Mouse (Mus musculus) erythroblast, embryonic 14.5 days (primary cell): ENCODE measurements around the gene Tbl1xr1. TPM values are rescaled to one million over a fixed set of nuclear protein-coding genes. Genes with fewer than 3 reads are reported as not detected.

Experiments
- H3K27me3 ChIP-seq: 2 replicates; pipeline ENCODE4 v1.6.1; 2012; ENCODE audit warnings: inconsistent platforms; ENCODE audit not compliant: control insufficient read depth
- H3K36me3 ChIP-seq: 2 replicates; pipeline ENCODE4 v1.6.1; 2012; ENCODE audit warnings: mild to moderate bottlenecking, inconsistent platforms; ENCODE audit not compliant: control insufficient read depth
- H3K4me1 ChIP-seq: 2 replicates; pipeline ENCODE4 v1.6.1; 2012; ENCODE audit warnings: inconsistent platforms; ENCODE audit not compliant: control insufficient read depth
- H3K4me3 ChIP-seq: replicated peaks from 2 replicates; pipeline ENCODE3; 2012; ENCODE audit warnings: moderate library complexity, mild to moderate bottlenecking, inconsistent platforms
- H3K9me3 ChIP-seq: 2 replicates; pipeline ENCODE4 v1.6.1; 2012; ENCODE audit warnings: low read length, inconsistent platforms, mixed read lengths; ENCODE audit not compliant: control insufficient read depth
- GATA1 ChIP-seq: IDR thresholded peaks from 2 replicates; pipeline ENCODE4 v1.6.1; 2012; ENCODE audit warnings: low read length, inconsistent platforms, mixed read lengths
- TAL1 ChIP-seq: IDR thresholded peaks from 3 replicates; pipeline ENCODE4 v1.6.1; 2012; ENCODE audit warnings: low read length, inconsistent platforms, mixed read lengths
- polyA plus RNA-seq: library from polyadenylated mRNA; stranded (reverse); fragments of >175 nt; gene quantifications from 2 replicates; pipeline ENCODE4 v1.2.3, GENCODE M21; 2012

Tbl1xr1 gene
- polyA plus RNA-seq, 1 experiment: 0.53 TPM

- Histone ChIP-seq H3K9me3 (no peaks in the 10 kb centered on the region), H3K36me3 (no peaks in the 10 kb centered on the region; the same call in 1 of the 2 replicates), H3K4me1 (peaks cover 15% of the 10 kb centered on the region), H3K4me3 (no peak overlapping the region), H3K27me3 (no peaks in the 10 kb centered on the region)
- TF ChIP-seq GATA1 (no peak), TAL1 (no peak)
Measured at GRCm38 (mm10) chr3:22133626-22134025, 57.2 kb downstream of the Tbl1xr1 start.

DNA sequence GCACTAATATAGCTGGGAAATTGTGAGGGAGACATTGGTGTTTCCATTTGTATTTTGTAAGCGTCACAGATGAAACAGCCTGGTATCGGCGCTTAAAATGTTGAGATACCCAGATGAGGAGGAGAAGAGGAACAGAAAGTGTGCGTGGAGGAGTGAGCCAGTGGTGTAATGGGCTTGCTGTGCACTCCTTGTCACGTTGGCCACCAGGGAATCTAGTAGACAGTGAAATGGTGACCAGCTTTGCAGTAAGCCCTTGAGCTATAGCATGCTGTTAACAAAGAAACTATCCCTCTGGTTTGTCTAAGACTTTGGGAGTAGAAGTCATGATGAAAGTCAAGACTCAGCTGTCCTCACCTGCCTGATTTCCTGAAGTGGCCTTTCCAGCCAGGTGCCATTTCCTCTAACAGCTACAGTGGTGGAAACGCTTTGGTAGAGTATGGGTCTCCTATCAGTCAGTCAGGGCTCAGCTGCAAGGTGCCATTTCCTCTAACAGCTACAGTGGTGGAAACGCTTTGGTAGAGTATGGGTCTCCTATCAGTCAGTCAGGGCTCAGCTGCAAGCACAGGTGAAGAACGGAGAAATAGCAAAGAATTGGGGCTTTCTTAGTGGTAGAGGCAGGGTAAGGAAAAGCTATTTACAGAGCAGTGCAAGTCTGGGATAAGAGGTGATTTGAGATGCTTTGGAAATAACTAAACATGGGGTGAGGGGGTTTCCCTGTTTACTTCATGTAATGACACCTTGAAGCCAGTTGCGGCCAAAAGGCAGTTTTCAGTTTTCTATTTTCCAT, 61.5 kb downstream of the Tbl1xr1 start:
- Histone ChIP-seq H3K4me1 (peaks cover 16% of the 10 kb centered on the region), H3K27me3 (no peaks in the 10 kb centered on the region), H3K9me3 (no peaks in the 10 kb centered on the region), H3K36me3 (no peaks in the 10 kb centered on the region), H3K4me3 (no peak overlapping the region)
- TF ChIP-seq GATA1 (no peak), TAL1 (no peak)

DNA sequence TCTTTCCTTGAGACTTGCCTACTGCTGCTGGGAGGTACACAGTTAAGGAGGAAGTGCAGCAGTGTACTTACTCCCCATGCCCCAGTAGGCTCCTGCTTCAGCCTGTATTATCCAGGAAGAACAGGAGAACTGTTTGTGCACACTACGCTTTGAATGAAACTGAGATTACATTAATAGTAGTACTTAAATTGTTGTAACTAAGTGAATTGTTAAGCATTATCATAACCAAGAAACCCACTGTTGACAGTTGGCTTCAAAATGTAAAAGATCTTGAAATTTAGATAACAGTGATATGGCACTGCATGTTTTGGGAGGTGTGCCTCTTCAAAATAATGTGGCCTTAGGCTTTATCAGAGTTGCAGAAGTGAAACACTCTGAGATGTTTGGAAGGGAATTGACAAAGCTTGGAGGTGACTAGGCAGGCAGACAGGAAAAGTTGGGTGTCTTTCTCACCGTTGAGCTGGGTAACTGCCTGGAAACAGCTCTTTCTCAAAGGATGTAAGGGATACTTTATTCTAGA, 62.2 kb downstream of the Tbl1xr1 start:
- no peaks in the 10 kb centered on the region for H3K27me3 ChIP-seq
- TF ChIP-seq TAL1 (no peak), GATA1 (no peak)
- no peak overlapping the region for H3K4me3 ChIP-seq
- H3K4me1 ChIP-seq: peaks cover 16% of the 10 kb centered on the region
- no peaks in the 10 kb centered on the region for H3K36me3 ChIP-seq
- H3K9me3 ChIP-seq: no peaks in the 10 kb centered on the region

GRCm38 (mm10) chr3:22140111-22140658, 63.7 kb downstream of the Tbl1xr1 start:
- no peaks in the 10 kb centered on the region for H3K9me3 ChIP-seq
- no peak overlapping the region for H3K4me3 ChIP-seq
- H3K27me3 ChIP-seq: no peaks in the 10 kb centered on the region
- peaks cover 21% of the 10 kb centered on the region for H3K4me1 ChIP-seq
- TF ChIP-seq TAL1: no peak
- no peak for TF ChIP-seq GATA1
- H3K36me3 ChIP-seq: no peaks in the 10 kb centered on the region

- Histone ChIP-seq H3K27me3 (no peaks in the 10 kb centered on the region), H3K9me3 (no peaks in the 10 kb centered on the region), H3K36me3 (no peaks in the 10 kb centered on the region), H3K4me1 (peaks cover 24% of the 10 kb centered on the region), H3K4me3 (no peak overlapping the region)
- TF ChIP-seq GATA1 (no peak), TAL1 (no peak)
Measured at GRCm38 (mm10) chr3:22141984-22142719, 65.7 kb downstream of the Tbl1xr1 start.

DNA sequence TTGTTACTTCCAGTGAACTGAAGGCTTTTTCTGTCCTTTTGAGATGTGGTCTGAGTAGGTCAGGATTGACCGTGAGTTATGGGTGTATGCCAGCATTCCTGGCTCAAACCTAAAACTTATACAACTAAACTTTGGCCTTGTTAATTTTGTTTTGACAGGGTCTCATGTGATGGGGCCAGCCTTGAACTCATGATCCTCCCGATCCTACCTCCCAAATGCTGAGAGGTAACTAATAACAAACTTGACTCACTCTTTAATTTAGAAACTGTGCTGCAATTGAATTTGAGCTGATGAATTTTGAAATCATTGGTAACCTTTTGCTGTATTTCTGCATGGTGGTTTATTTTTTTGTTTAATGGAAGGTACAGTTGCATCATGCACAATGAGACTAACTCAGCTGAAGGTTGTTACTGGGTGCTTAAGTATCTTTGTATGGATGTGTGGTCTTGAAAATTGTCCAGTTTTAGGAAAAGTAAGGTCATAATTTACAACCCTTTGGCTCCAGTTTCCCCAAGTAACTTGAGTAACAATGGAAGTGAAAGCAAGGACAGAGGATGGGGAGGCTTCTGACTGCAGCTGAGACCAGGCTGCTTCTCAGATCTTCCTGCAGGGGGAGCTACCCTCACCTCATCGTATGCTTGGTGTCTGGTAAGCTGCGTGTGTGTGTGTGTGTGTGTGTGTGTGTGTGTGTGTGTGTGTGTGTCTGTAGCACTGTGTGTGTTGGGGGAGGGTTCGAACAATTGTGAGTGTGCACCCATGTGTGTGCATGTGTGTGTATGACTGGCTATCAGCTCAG, 66.6 kb downstream of the Tbl1xr1 start:
- H3K36me3 ChIP-seq: no peaks in the 10 kb centered on the region
- peaks cover 21% of the 10 kb centered on the region for H3K4me1 ChIP-seq
- TF ChIP-seq TAL1 (no peak), GATA1 (no peak)
- H3K4me3 ChIP-seq: no peak overlapping the region
- no peaks in the 10 kb centered on the region for H3K27me3 ChIP-seq
- no peaks in the 10 kb centered on the region for H3K9me3 ChIP-seq

- H3K9me3 ChIP-seq: no peaks in the 10 kb centered on the region
- TF ChIP-seq TAL1: no peak
- no peak for TF ChIP-seq GATA1
- no peaks in the 10 kb centered on the region for H3K27me3 ChIP-seq
- no peaks in the 10 kb centered on the region for H3K36me3 ChIP-seq
- H3K4me1 ChIP-seq: peaks cover 11% of the 10 kb centered on the region
- H3K4me3 ChIP-seq: no peak overlapping the region
Measured at GRCm38 (mm10) chr3:22144255-22144654, 67.8 kb downstream of the Tbl1xr1 start.

DNA sequence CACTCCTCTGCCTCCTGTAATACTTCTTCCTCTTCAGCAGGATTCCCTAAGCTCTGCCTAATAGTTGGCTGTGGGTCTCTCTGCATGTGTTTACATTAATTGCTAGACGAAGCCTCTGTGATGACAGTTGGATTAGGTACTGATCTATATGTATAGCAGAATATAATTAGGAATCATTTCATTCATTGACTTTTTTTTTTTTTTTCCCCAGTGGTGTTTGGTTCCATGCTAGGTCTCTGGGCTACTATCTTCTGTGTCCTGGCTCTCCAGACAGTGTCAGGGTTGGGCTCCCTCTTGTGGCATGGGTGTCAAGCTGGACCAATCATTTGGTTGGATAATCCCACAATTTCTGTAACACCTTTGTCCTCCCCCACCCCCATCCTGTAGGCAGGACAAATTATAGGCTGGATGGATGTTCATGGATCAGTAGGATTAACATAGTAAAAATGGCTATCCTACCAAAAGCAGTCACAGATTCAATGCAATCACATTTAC, 71.0 kb downstream of the Tbl1xr1 start:
- Histone ChIP-seq H3K27me3 (no peaks in the 10 kb centered on the region), H3K4me3 (no peak overlapping the region), H3K9me3 (no peaks in the 10 kb centered on the region), H3K4me1 (peaks cover 25% of the 10 kb centered on the region), H3K36me3 (peaks cover 2% of the 10 kb centered on the region; the same call in 1 of the 2 replicates)
- no peak for TF ChIP-seq GATA1
- no peak for TF ChIP-seq TAL1
